Mouse (Mus musculus): Measurements from ENCODE around the gene Zmynd8.

GRCm38 (mm10) chr2:165878907-165879361 lies 19.9 kb downstream of the Zmynd8 start:
- TF ChIP-seq CTCF (IDR thresholded peaks at IDR 0.05; ENCODE audit: low read depth, low read length) (no peak), GATA1 (IDR thresholded peaks at IDR 0.05; ENCODE audit: borderline replicate concordance, low read length) (no peak), TAL1 (conservative IDR thresholded peaks at IDR 0.05; ENCODE audit: low read depth, low read length) (no peak), GATA2 (IDR thresholded peaks at IDR 0.05; ENCODE audit: borderline replicate concordance, low read depth, low read length) (no peak)

All from G1E (cell line).